Mouse (Mus musculus) neutrophil, adult 65 days (primary cell): Measurements from ENCODE around the gene Olfr1493-ps1. TPM values are rescaled to one million over a fixed set of nuclear protein-coding genes. Genes with fewer than 3 reads are reported as not detected.

ENCODE experiments used
- total RNA-seq: library from RNA; stranded (reverse); gene quantifications from 2 replicates; pipeline ENCODE4 v1.2.4, GENCODE M21; 2023

Olfr1493-ps1 gene
- not detected in 2 replicates for total RNA-seq

GRCm38 (mm10) chr19:13722978-13723377, at the start of gene Olfr1493-ps1:
Gene Olfr1493-ps1, plus strand, starts transcription at chr19:13723278.

DNA sequence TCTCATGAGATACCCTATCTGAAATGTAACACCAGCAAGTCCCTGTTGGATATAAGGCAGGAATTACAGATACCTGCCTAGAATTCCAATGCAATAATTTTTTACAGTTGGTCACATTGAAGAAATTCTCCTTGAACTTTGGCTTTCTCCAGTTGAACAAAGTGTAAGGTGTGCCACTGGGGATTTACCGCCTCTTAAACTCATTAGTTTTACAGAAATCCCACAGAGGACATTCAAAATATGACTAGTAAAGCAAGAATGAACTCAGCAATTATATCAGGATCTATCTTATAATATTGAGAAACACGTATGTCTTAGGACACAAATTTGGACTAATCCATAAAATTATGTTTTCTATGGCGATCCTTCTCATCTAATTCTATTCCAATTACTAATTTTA, 26.1 kb upstream of the Olfr1493-ps1 start, which contains the start of gene Olfr1491:
Gene Olfr1491 (plus strand): TSS at position 301 of the 400 bp plus-strand sequence.

GRCm38 (mm10) chr19:13739428-13739827, 16.4 kb downstream of the Olfr1493-ps1 start, which contains the start of gene Olfr1494:
Gene Olfr1494, plus strand, starts transcription at chr19:13739728.

DNA sequence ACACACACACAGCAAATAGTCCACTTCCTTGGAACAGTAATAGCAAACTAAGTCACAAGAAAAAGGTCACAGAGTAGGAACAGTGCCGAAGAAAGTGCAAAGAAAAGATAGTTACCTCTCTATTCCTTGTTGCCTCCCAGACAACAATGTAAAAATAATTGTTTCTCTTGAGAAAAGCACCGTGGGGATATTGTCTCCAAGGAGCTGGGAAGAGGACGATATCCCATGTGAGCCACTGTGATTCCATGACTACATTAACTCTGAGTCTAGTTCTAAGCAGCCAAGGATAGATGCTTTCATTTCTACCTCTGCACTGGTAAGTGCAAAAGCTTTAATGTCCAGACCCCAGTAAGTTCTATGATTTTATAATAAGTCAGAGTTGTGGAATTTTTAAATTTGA, 41.2 kb downstream of the Olfr1493-ps1 start, which contains the start of gene Olfr1495:
Gene Olfr1495 (plus strand): TSS at position 301 of the 400 bp plus-strand sequence.

DNA sequence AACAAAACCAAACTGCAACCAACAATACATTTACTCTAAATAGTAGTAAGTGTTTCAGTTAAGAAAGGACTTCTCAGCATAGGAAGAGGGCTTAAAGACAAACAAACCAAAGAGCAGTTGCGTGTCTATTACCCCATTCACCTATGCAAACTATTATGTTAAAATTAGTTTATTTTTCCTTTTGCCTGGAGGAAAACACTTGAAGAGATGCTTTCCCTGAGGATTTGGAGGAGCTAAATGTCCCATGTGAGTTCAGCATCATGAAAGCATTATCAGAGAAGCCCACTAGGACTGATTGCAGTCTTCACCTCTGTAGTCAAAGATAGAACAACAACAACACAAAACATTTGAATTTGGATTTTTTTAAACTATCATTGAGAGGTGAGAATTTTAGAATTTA, 54.5 kb downstream of the Olfr1493-ps1 start, which contains the start of gene Olfr1496:
Gene Olfr1496 (plus strand): TSS at position 301 of the 400 bp plus-strand sequence.

Other genes with a start within 250 kb of the Olfr1493-ps1 start
- gene Olfr1475, start 243.1 kb upstream of the Olfr1493-ps1 start, total RNA-seq = not detected in 2 replicates
- gene Olfr1477, start 222.7 kb upstream of the Olfr1493-ps1 start, total RNA-seq = not detected in 2 replicates
- gene Olfr1480, start 195.4 kb upstream of the Olfr1493-ps1 start, total RNA-seq = not detected in 2 replicates
- gene Olfr1484, start 139.8 kb upstream of the Olfr1493-ps1 start, total RNA-seq = not detected in 2 replicates
- gene Olfr1487, start 105.9 kb upstream of the Olfr1493-ps1 start, total RNA-seq = not detected in 2 replicates
- not detected in 2 replicates for gene Olfr1489, start 91.7 kb upstream of the Olfr1493-ps1 start, total RNA-seq
- not detected in 2 replicates for gene Olfr1490, start 72.2 kb upstream of the Olfr1493-ps1 start, total RNA-seq
- gene Olfr1491, start 26.0 kb upstream of the Olfr1493-ps1 start, total RNA-seq = not detected in 2 replicates
- gene Olfr1494, start 16.4 kb downstream of the Olfr1493-ps1 start, total RNA-seq = not detected in 2 replicates
- gene Olfr1495, start 41.3 kb downstream of the Olfr1493-ps1 start, total RNA-seq = not detected in 2 replicates
- not detected in 2 replicates for gene Olfr1496, start 54.6 kb downstream of the Olfr1493-ps1 start, total RNA-seq
- not detected in 2 replicates for gene Olfr1497, start 74.9 kb downstream of the Olfr1493-ps1 start, total RNA-seq
- not detected in 2 replicates for gene Olfr1499, start 96.2 kb downstream of the Olfr1493-ps1 start, total RNA-seq
- gene Olfr1500, start 107.2 kb downstream of the Olfr1493-ps1 start, total RNA-seq = not detected in 2 replicates
- not detected in 2 replicates for gene Olfr1501, start 127.4 kb downstream of the Olfr1493-ps1 start, total RNA-seq
- gene Olfr1502, start 138.5 kb downstream of the Olfr1493-ps1 start, total RNA-seq = not detected in 2 replicates
- gene Olfr1504, start 174.7 kb downstream of the Olfr1493-ps1 start, total RNA-seq = not detected in 2 replicates
- not detected in 2 replicates for gene Olfr1505, start 190.3 kb downstream of the Olfr1493-ps1 start, total RNA-seq